Mouse (Mus musculus) E14TG2a.4 (cell line): ENCODE measurements around the gene Trim65.

ENCODE experiments used
- H3K27me3 ChIP-seq: 2 replicates; pipeline ENCODE4 v1.6.1; 2014; ENCODE audit warnings: low read length, control low read depth; ENCODE audit not compliant: insufficient read depth
- H3K36me3 ChIP-seq: 2 replicates; pipeline ENCODE4 v1.6.1; 2014; ENCODE audit warnings: low read length, control low read depth; ENCODE audit not compliant: insufficient read depth
- H3K4me1 ChIP-seq: replicated peaks from 2 replicates; pipeline ENCODE4 v1.6.1; 2014; ENCODE audit warnings: low read depth, low read length, control low read depth
- H3K4me3 ChIP-seq: replicated peaks from 2 replicates; pipeline ENCODE4 v1.5.1; 2014; ENCODE audit warnings: mild to moderate bottlenecking, low read length
- H3K9me3 ChIP-seq: 2 replicates; pipeline ENCODE4 v1.6.1; 2014; ENCODE audit warnings: low read length, control low read depth
- CTCF ChIP-seq: conservative IDR thresholded peaks from 2 replicates; pipeline ENCODE4 v1.5.1; 2014; ENCODE audit warnings: low read length
- NANOG ChIP-seq: IDR thresholded peaks from 2 replicates; pipeline ENCODE4 v1.6.1; 2014; ENCODE audit warnings: borderline replicate concordance, low read length, mixed read lengths
- POU5F1 ChIP-seq: IDR thresholded peaks from 2 replicates; pipeline ENCODE4 v1.6.1; 2014; ENCODE audit warnings: low read length, borderline replicate concordance

Trim65 gene

GRCm38 (mm10) chr11:116130488-116131205, at the start of gene Trim65:
Gene Trim65 (minus strand): TSS chr11:116131128.
- peaks cover 79% of the 10 kb centered on the region for H3K4me1 ChIP-seq
- peaks cover 44% of the 10 kb centered on the region for H3K36me3 ChIP-seq
- peaks cover 47% of the 10 kb centered on the region for H3K27me3 ChIP-seq
- TF ChIP-seq POU5F1: no peak
- no peaks in the 10 kb centered on the region for H3K9me3 ChIP-seq
- peak within 1 kb of the TSS; percentile 79 for H3K4me3 ChIP-seq

- H3K27me3 ChIP-seq: no peaks in the 10 kb centered on the region
- peak overlapping the region; percentile 53; the same call in 1 of the 2 replicates for H3K4me3 ChIP-seq
- no peaks in the 10 kb centered on the region for H3K9me3 ChIP-seq
- peaks cover 23% of the 10 kb centered on the region for H3K4me1 ChIP-seq
- peaks cover 75% of the 10 kb centered on the region for H3K36me3 ChIP-seq
- TF ChIP-seq CTCF: no peak
- TF ChIP-seq POU5F1: no peak
- TF ChIP-seq NANOG: no peak
Observed at GRCm38 (mm10) chr11:116178411-116179121, 47.6 kb upstream of the Trim65 start.

GRCm38 (mm10) chr11:116176010-116176409, 45.1 kb upstream of the Trim65 start:
- Histone ChIP-seq H3K36me3 (peaks cover 76% of the 10 kb centered on the region), H3K4me3 (no peak overlapping the region), H3K4me1 (peaks cover 30% of the 10 kb centered on the region), H3K9me3 (no peaks in the 10 kb centered on the region), H3K27me3 (no peaks in the 10 kb centered on the region)
- TF ChIP-seq CTCF (no peak), POU5F1 (no peak), NANOG (no peak)

GRCm38 (mm10) chr11:116174775-116175448, 44.0 kb upstream of the Trim65 start:
- peak overlapping the region; percentile 17; the same call in 1 of the 2 replicates for H3K4me3 ChIP-seq
- no peak for TF ChIP-seq NANOG
- no peak for TF ChIP-seq POU5F1
- TF ChIP-seq CTCF: no peak
- no peaks in the 10 kb centered on the region for H3K9me3 ChIP-seq
- peaks cover 31% of the 10 kb centered on the region for H3K4me1 ChIP-seq
- H3K36me3 ChIP-seq: peaks cover 70% of the 10 kb centered on the region
- no peaks in the 10 kb centered on the region for H3K27me3 ChIP-seq

- H3K4me3 ChIP-seq: no peak overlapping the region
- H3K36me3 ChIP-seq: peaks cover 46% of the 10 kb centered on the region
- peaks cover 7% of the 10 kb centered on the region; the same call in 1 of the 2 replicates for H3K27me3 ChIP-seq
- H3K9me3 ChIP-seq: no peaks in the 10 kb centered on the region
- H3K4me1 ChIP-seq: peaks cover 29% of the 10 kb centered on the region
- TF ChIP-seq NANOG (no peak), POU5F1 (no peak), CTCF (no peak)
Observed at GRCm38 (mm10) chr11:116171959-116172358, 41.0 kb upstream of the Trim65 start.

GRCm38 (mm10) chr11:116170003-116170800, 39.3 kb upstream of the Trim65 start:
- Histone ChIP-seq H3K36me3 (peaks cover 39% of the 10 kb centered on the region), H3K9me3 (no peaks in the 10 kb centered on the region), H3K4me3 (no peak overlapping the region), H3K4me1 (peaks cover 38% of the 10 kb centered on the region), H3K27me3 (peaks cover 7% of the 10 kb centered on the region; the same call in 1 of the 2 replicates)
- TF ChIP-seq POU5F1 (no peak), NANOG (no peak), CTCF (no peak)

GRCm38 (mm10) chr11:116169214-116169613, 38.3 kb upstream of the Trim65 start:
- Histone ChIP-seq H3K36me3 (peaks cover 37% of the 10 kb centered on the region), H3K4me1 (peaks cover 30% of the 10 kb centered on the region), H3K27me3 (peaks cover 7% of the 10 kb centered on the region; the same call in 1 of the 2 replicates), H3K4me3 (no peak overlapping the region), H3K9me3 (no peaks in the 10 kb centered on the region)
- TF ChIP-seq NANOG: no peak
- TF ChIP-seq POU5F1: no peak
- TF ChIP-seq CTCF: no peak

- peaks cover 40% of the 10 kb centered on the region for H3K4me1 ChIP-seq
- H3K4me3 ChIP-seq: peak within 1 kb of the TSS; percentile 86
- H3K9me3 ChIP-seq: no peaks in the 10 kb centered on the region
- H3K36me3 ChIP-seq: peaks cover 32% of the 10 kb centered on the region
- TF ChIP-seq POU5F1: no peak
- TF ChIP-seq CTCF: no peak
- no peak for TF ChIP-seq NANOG
- peaks cover 15% of the 10 kb centered on the region; the same call in 1 of the 2 replicates for H3K27me3 ChIP-seq
Observed at GRCm38 (mm10) chr11:116167884-116168439, 37.0 kb upstream of the Trim65 start, which contains the start of gene Fbf1. Gene Fbf1 (minus strand): TSS chr11:116168166.
